Mouse (Mus musculus) hindbrain, embryonic 16.5 days (tissue): ENCODE measurements around the gene Sar1b. TPM values are rescaled to one million over a fixed set of nuclear protein-coding genes. Genes with fewer than 3 reads are reported as not detected.

Experiments used
- ATAC-seq: fragments of 200-750 bp; cut with Nextera tagmentation; 2 replicates; pipeline ENCODE4 v1.8.0; 2017; ENCODE audit warnings: moderate TSS enrichment, moderate library complexity
- H3K27ac ChIP-seq: fragments of 300-500 bp; sonication (generic); 2 replicates; pipeline ENCODE4 v1.5.1; 2014; ENCODE audit warnings: low read depth, mild to moderate bottlenecking, control low read depth, low read length, moderate library complexity
- H3K27me3 ChIP-seq: fragments of 300-500 bp; sonication (generic); replicated peaks from 2 replicates; pipeline ENCODE4 v1.6.1; 2014; ENCODE audit warnings: low read length; ENCODE audit not compliant: control insufficient read depth, insufficient read depth
- H3K36me3 ChIP-seq: fragments of 300-500 bp; sonication (generic); 2 replicates; pipeline ENCODE4 v1.6.1; 2014; ENCODE audit warnings: mild to moderate bottlenecking, low read length, moderate library complexity, mixed read lengths; ENCODE audit not compliant: control insufficient read depth, insufficient read depth
- H3K4me1 ChIP-seq: fragments of 300-500 bp; sonication (generic); 2 replicates; pipeline ENCODE4 v1.6.1; 2014; ENCODE audit warnings: low read depth, low read length; ENCODE audit not compliant: control insufficient read depth, insufficient read depth
- H3K4me2 ChIP-seq: fragments of 300-500 bp; sonication (generic); 2 replicates; pipeline ENCODE4 v1.6.1; 2014; ENCODE audit warnings: mild to moderate bottlenecking, low read length, control low read depth, moderate library complexity
- H3K4me3 ChIP-seq: fragments of 300-500 bp; sonication (generic); 2 replicates; pipeline ENCODE4 v1.5.1; 2014; ENCODE audit warnings: mild to moderate bottlenecking, low read length, control low read depth, moderate library complexity
- H3K9ac ChIP-seq: fragments of 300-500 bp; sonication (generic); 2 replicates; pipeline ENCODE4 v1.6.1; 2014; ENCODE audit warnings: low read depth, mild to moderate bottlenecking, control low read depth, low read length, moderate library complexity
- H3K9me3 ChIP-seq: fragments of 300-500 bp; sonication (generic); 2 replicates; pipeline ENCODE4 v1.6.1; 2014; ENCODE audit warnings: mild to moderate bottlenecking, low read length, moderate library complexity; ENCODE audit not compliant: control insufficient read depth
- WGBS: fragments of 180-500 bp; shearing (Covaris S2); extraction: QIAGEN DNeasy Blood & Tissue Kit; methylation state at CpG from one replicate; pipeline ENCODE4 v1.1.7; 2014; 5-methylcytosine and 5-hydroxymethylcytosine counted together
- polyA plus RNA-seq: library from polyadenylated mRNA; unstranded; fragments of >200 nt; fragmentation: Nextera tagmentation; extraction: Ambion mirVana; gene quantifications from 2 replicates; pipeline ENCODE4 v1.2.1, GENCODE M21; 2015

Gene Sar1b
- polyA plus RNA-seq, 1 experiment from 2014 or later, result 222 TPM

GRCm38 (mm10) chr11:51790662-51791061, 27.2 kb downstream of the Sar1b start:
- ATAC-seq, result no peak
- Histone ChIP-seq H3K27ac (no peak overlapping the region), H3K9ac (no peak overlapping the region), H3K36me3 (peaks cover 25% of the 10 kb centered on the region), H3K9me3 (no peaks in the 10 kb centered on the region), H3K4me3 (no peak overlapping the region), H3K4me1 (no peaks in the 10 kb centered on the region), H3K27me3 (no peaks in the 10 kb centered on the region), H3K4me2 (no peak overlapping the region)
- WGBS, result 98% methylated on average over 7 of the region's 7 CpGs

DNA sequence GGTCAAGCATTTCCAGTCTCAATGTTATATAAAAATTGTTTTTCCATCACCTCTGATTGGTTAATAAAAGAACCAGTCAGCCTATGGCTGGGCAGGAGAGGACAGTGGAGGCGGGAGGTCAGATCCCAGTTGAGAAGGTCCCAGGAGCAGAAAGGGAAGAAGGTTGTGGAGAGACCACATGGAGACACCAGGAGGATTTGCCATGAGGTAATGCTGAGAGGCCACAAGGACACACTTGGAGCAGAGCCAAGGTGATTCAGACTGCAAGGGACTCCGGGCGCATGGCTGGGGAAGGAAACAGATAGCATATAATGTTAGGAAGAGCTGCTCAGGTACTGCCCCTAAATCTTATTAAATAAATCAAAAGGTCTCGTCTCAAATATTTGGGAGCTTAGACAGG, 32.8 kb downstream of the Sar1b start:
- H3K4me3 ChIP-seq, result no peak overlapping the region
- 85% methylated on average over 4 of the region's 4 CpGs for WGBS
- ATAC-seq, result no peak
- H3K27me3 ChIP-seq, result no peaks in the 10 kb centered on the region
- H3K9me3 ChIP-seq, result no peaks in the 10 kb centered on the region
- peaks cover 9% of the 10 kb centered on the region for H3K36me3 ChIP-seq
- no peak overlapping the region for H3K9ac ChIP-seq
- no peak overlapping the region for H3K27ac ChIP-seq
- no peak overlapping the region for H3K4me2 ChIP-seq
- H3K4me1 ChIP-seq, result no peaks in the 10 kb centered on the region

DNA sequence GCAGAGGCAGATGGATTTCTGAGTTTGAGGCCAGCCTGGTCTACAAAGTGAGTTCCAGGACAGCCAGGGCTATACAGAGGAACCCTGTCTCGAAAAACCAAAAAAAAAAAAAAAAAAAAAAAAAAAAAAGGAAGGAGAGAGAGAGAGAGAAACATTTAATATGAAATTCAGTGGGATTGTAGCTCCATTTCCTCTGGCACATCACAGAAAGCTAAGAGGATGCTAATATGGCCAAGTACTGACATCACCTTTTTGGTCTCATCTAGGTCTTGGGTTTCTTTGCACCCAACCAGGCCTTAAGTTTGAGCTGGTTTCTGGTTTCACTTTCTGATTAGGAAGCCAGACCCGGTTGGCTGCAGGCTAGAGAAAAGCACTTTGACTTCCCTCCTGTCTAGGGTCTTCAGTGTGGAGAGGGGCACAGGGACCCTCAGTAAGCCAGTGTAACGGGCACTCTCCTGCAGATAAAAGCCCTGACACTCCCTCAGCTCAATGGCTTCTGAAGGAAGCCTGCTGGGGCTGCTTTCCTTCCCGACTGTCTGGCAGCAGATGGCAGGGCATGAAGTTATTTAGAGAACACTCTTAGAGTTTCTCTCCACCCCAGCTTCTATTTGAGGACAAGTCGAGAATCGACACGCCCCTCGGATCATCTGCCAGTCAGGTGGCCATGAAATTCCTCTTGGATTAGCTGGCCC, 37.3 kb downstream of the Sar1b start:
- Histone ChIP-seq H3K4me2 (no peak overlapping the region), H3K27me3 (no peaks in the 10 kb centered on the region), H3K9me3 (no peaks in the 10 kb centered on the region), H3K36me3 (no peaks in the 10 kb centered on the region), H3K4me3 (no peak overlapping the region), H3K9ac (no peak overlapping the region), H3K4me1 (no peaks in the 10 kb centered on the region; the same call in 1 of the 2 replicates), H3K27ac (no peak overlapping the region)
- 44% methylated on average over 7 of the region's 8 CpGs for WGBS
- ATAC-seq, result no peak

DNA sequence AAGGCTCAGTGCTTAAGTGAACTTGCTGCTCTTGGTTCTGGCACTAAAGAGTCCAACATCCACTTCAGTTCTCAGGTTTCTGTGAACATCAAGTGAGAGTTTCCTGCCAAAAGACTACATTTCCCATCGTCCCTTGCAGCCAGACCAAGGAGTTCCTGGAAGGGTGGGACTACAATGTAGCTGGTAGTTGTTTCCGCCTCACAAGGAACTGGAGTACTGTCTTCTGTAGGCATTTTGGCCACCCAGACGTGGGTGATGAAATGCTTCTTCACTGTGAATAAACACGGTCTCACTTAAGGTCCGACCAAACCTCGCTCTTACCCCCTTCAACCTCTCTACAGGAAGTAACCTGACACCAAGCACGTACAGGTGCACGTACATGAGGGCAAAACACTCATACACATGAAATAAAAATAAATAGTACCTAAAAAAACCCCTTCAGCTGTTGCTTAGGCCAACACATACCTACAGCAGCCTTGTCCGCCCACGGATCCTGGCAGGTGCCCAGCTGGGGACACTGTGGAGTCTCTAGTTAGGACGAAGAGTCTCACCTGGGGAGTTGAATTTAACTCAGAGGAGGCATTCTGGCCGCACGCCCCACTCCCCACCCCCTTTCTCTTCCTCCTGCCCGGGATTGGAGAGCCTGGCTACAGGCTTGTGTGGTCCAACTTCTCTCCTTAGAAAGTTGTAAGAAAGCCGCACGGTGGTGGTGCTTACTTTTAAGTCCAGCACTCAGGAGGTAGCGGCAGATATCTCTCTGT, 41.9 kb downstream of the Sar1b start:
- Histone ChIP-seq H3K9ac (peak overlapping the region; percentile 61), H3K36me3 (no peaks in the 10 kb centered on the region), H3K4me1 (no peaks in the 10 kb centered on the region; the same call in 1 of the 2 replicates), H3K4me2 (peak overlapping the region; percentile 75), H3K4me3 (peak overlapping the region; percentile 48), H3K9me3 (no peaks in the 10 kb centered on the region), H3K27me3 (no peaks in the 10 kb centered on the region), H3K27ac (peak overlapping the region; percentile 69)
- WGBS, result 15% methylated on average over 17 of the region's 17 CpGs
- ATAC-seq, result peak; percentile 90

GRCm38 (mm10) chr11:51807108-51807879, 43.8 kb downstream of the Sar1b start:
- Histone ChIP-seq H3K27me3 (no peaks in the 10 kb centered on the region), H3K4me3 (no peak overlapping the region), H3K9ac (no peak overlapping the region), H3K4me1 (no peaks in the 10 kb centered on the region; the same call in 1 of the 2 replicates), H3K9me3 (peaks cover 2% of the 10 kb centered on the region; the same call in 1 of the 2 replicates), H3K27ac (no peak overlapping the region), H3K4me2 (no peak overlapping the region), H3K36me3 (no peaks in the 10 kb centered on the region)
- ATAC-seq, result no peak
- 62% methylated on average over 13 of the region's 13 CpGs for WGBS

DNA sequence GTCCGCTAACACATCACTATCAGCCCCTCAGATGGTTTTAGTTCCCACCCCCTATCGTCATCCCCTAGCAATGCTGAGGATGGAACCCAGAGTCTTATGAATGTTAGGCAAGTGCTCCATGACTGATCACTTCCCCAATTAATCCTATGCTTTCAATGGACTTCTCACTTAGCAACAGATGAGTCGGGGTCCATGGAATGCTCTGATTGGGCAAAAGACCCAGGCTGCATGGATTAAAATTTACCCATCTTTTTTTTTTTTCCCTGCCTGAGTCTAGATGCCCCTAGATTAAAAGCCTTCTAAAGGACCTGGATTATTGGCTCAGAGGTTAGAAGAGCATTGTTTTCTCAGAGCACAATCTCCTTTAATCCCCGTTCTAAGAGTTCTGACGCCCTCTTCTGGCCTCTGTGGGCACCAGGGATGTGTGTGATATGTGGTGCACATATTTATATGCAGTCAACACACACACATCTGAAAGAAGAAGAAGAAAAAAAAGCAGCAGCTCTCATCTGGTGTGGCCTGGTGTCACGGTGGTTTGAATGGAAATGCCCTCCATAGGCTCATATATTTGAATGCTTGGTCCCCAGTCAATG, 46.2 kb downstream of the Sar1b start:
- Histone ChIP-seq H3K9ac (no peak overlapping the region), H3K4me1 (no peaks in the 10 kb centered on the region; the same call in 1 of the 2 replicates), H3K9me3 (peaks cover 2% of the 10 kb centered on the region; the same call in 1 of the 2 replicates), H3K4me2 (no peak overlapping the region), H3K27ac (no peak overlapping the region), H3K36me3 (no peaks in the 10 kb centered on the region), H3K4me3 (no peak overlapping the region), H3K27me3 (no peaks in the 10 kb centered on the region)
- 62% methylated on average over 6 of the region's 6 CpGs for WGBS
- no peak for ATAC-seq

GRCm38 (mm10) chr11:51811230-51811629, 47.7 kb downstream of the Sar1b start:
- Histone ChIP-seq H3K9ac (no peak overlapping the region), H3K4me3 (no peak overlapping the region), H3K27me3 (no peaks in the 10 kb centered on the region), H3K27ac (no peak overlapping the region), H3K36me3 (no peaks in the 10 kb centered on the region), H3K4me1 (no peaks in the 10 kb centered on the region), H3K4me2 (no peak overlapping the region), H3K9me3 (peaks cover 2% of the 10 kb centered on the region; the same call in 1 of the 2 replicates)
- ATAC-seq, result no peak
- 84% methylated on average over 4 of the region's 4 CpGs for WGBS

GRCm38 (mm10) chr11:51812022-51812546, 48.6 kb downstream of the Sar1b start:
- Histone ChIP-seq H3K4me2 (no peak overlapping the region), H3K36me3 (peaks cover 3% of the 10 kb centered on the region; the same call in 1 of the 2 replicates), H3K9me3 (peaks cover 2% of the 10 kb centered on the region; the same call in 1 of the 2 replicates), H3K27me3 (no peaks in the 10 kb centered on the region), H3K9ac (no peak overlapping the region), H3K4me1 (no peaks in the 10 kb centered on the region), H3K27ac (no peak overlapping the region), H3K4me3 (no peak overlapping the region)
- ATAC-seq, result no peak
- 89% methylated on average over 8 of the region's 8 CpGs for WGBS
